ENCODE assay signal across 8 mouse cellular contexts in genomic region chr1:36683810-36684467, GRCm38 (mm10). TPM values are rescaled to one million over a fixed set of nuclear protein-coding genes. Genes with fewer than 3 reads are reported as not detected.
DNase-seq lines count a peak whose midpoint lies in the region; ATAC-seq and TF ChIP-seq lines count a peak whose summit lies in the region.

No protein-coding gene starts in this region.

- no peaks in the 10 kb centered on the region for H3K9me3 ChIP-seq in hindbrain, embryonic 10.5 days
- no peaks in the 10 kb centered on the region for H3K9me3 ChIP-seq in hindbrain, embryonic 12.5 days (replicated peaks)
- 0 out of 2 replicates have a peak, but pooled peaks cover 3% of the 10 kb centered on the region for H3K9me3 ChIP-seq in kidney, embryonic 14.5 days (ENCODE audit: control insufficient read depth, low read length)
- H3K9me3 ChIP-seq in limb, embryonic 14.5 days (ENCODE audit: control insufficient read depth, low read length) = no peaks in the 10 kb centered on the region

- H3K4me1 ChIP-seq in hindbrain, embryonic 10.5 days (replicated peaks) = peaks cover 13% of the 10 kb centered on the region; the same call in 1 of the 2 replicates
- H3K4me1 ChIP-seq in hindbrain, embryonic 12.5 days = 0 out of 2 replicates have a peak, but pooled peaks cover 3% of the 10 kb centered on the region
- no peaks in the 10 kb centered on the region for H3K4me1 ChIP-seq in heart, adult 2 months (ENCODE audit: control insufficient read depth, insufficient read depth, low read length)
- H3K4me1 ChIP-seq in kidney, embryonic 14.5 days (ENCODE audit: control insufficient read depth, insufficient read depth, low read length) = no peaks in the 10 kb centered on the region
- 0 out of 2 replicates have a peak, but pooled peaks cover 5% of the 10 kb centered on the region for H3K4me1 ChIP-seq in limb, embryonic 14.5 days (ENCODE audit: control insufficient read depth, insufficient read depth, low read length)

- WGBS in hindbrain, embryonic 10.5 days = 13% methylated on average over 13 of the region's 13 CpGs
- WGBS in hindbrain, embryonic 12.5 days = 13% methylated on average over 13 of the region's 13 CpGs
- 9% methylated on average over 13 of the region's 13 CpGs for WGBS in heart, adult 2 months
- WGBS in kidney, embryonic 14.5 days = 15% methylated on average over 13 of the region's 13 CpGs
- 6% methylated on average over 13 of the region's 13 CpGs for WGBS in limb, embryonic 14.5 days

- peak; percentile 97 for TF ChIP-seq CTCF in heart, adult 2 months (IDR thresholded peaks at IDR 0.05)

- no peak overlapping the region for H3K9ac ChIP-seq in hindbrain, embryonic 12.5 days
- H3K9ac ChIP-seq in heart, adult 2 months (ENCODE audit: low read depth, low read length) = no peak overlapping the region
- no peak overlapping the region for H3K9ac ChIP-seq in kidney, embryonic 14.5 days (ENCODE audit: low read depth, low read length)
- no peak overlapping the region for H3K9ac ChIP-seq in limb, embryonic 14.5 days (ENCODE audit: low read depth, low read length, severe bottlenecking)

- ATAC-seq in hindbrain, embryonic 12.5 days (ENCODE audit: low FRiP score) = no peak
- ATAC-seq in kidney, embryonic 14.5 days (ENCODE audit: low FRiP score, low TSS enrichment) = peak; percentile 87
- ATAC-seq in limb, embryonic 14.5 days (ENCODE audit: low FRiP score, low read depth) = peak; percentile 80
- ATAC-seq in monocyte, adult 5-6 weeks (replicated peaks; ENCODE audit: insufficient number of reproducible peaks, low FRiP score, low TSS enrichment, poor library complexity, severe bottlenecking) = peak; percentile 82

- H3K4me3 ChIP-seq in hindbrain, embryonic 10.5 days = no peak overlapping the region
- no peak overlapping the region for H3K4me3 ChIP-seq in hindbrain, embryonic 12.5 days
- no peak overlapping the region for H3K4me3 ChIP-seq in heart, adult 2 months
- no peak overlapping the region for H3K4me3 ChIP-seq in kidney, embryonic 14.5 days (ENCODE audit: low read length)
- no peak overlapping the region for H3K4me3 ChIP-seq in limb, embryonic 14.5 days (replicated peaks; ENCODE audit: low read length)

- H3K27ac ChIP-seq in hindbrain, embryonic 10.5 days = peak overlapping the region; percentile 54
- H3K27ac ChIP-seq in hindbrain, embryonic 12.5 days = no peak overlapping the region
- H3K27ac ChIP-seq in heart, adult 2 months = no peak overlapping the region
- no peak overlapping the region for H3K27ac ChIP-seq in kidney, embryonic 14.5 days (ENCODE audit: low read depth, low read length)
- H3K27ac ChIP-seq in limb, embryonic 14.5 days (replicated peaks; ENCODE audit: low read depth, low read length) = no peak overlapping the region

- H3K36me3 ChIP-seq in hindbrain, embryonic 10.5 days = no peaks in the 10 kb centered on the region
- no peaks in the 10 kb centered on the region for H3K36me3 ChIP-seq in hindbrain, embryonic 12.5 days
- no peaks in the 10 kb centered on the region for H3K36me3 ChIP-seq in heart, adult 2 months (ENCODE audit: control insufficient read depth, insufficient read depth, low read length)
- no peaks in the 10 kb centered on the region for H3K36me3 ChIP-seq in kidney, embryonic 14.5 days (ENCODE audit: control insufficient read depth, insufficient read depth, low read length)
- no peaks in the 10 kb centered on the region for H3K36me3 ChIP-seq in limb, embryonic 14.5 days (ENCODE audit: control insufficient read depth, insufficient read depth, low read length)

- intact Hi-C loops in heart, adult 2 months (cut with DNase I) = loop anchor here (1.0 to 2.0 kb wide), 2 partner anchors 49 to 137 kb away; partner anchors contain the start of gene Ankrd39

- TF ChIP-seq POLR2A in heart, adult 2 months (IDR thresholded peaks at IDR 0.05; ENCODE audit: insufficient read depth, low read depth, low read length) = no peak
- no peak for TF ChIP-seq POLR2A in limb, embryonic 14.5 days (IDR thresholded peaks at IDR 0.05; ENCODE audit: borderline replicate concordance, extremely low read depth, insufficient read depth, insufficient read length)

- peak; percentile 74 for DNase-seq in hindbrain, embryonic 10.5 days (ENCODE audit: low spot score)
- DNase-seq in embryo, embryonic 9.5 days (ENCODE audit: extremely low spot score) = peak; percentile 62
- peak; percentile 79 to 83 for DNase-seq in heart, adult 2 months
- peak; percentile 93 for DNase-seq in limb, embryonic 14.5 days (ENCODE audit: low spot score)
- peak; percentile 35 to 51 for DNase-seq in spleen, postnatal 14 days (ENCODE audit: low spot score in 2 of 2)

- H3K27me3 ChIP-seq in hindbrain, embryonic 10.5 days (ENCODE audit: insufficient read depth, poor library complexity, severe bottlenecking) = no peaks in the 10 kb centered on the region
- H3K27me3 ChIP-seq in hindbrain, embryonic 12.5 days = no peaks in the 10 kb centered on the region; the same call in 1 of the 2 replicates
- H3K27me3 ChIP-seq in heart, adult 2 months (ENCODE audit: control insufficient read depth, insufficient read depth, low read length) = no peaks in the 10 kb centered on the region
- no peaks in the 10 kb centered on the region for H3K27me3 ChIP-seq in kidney, embryonic 14.5 days (ENCODE audit: control insufficient read depth, insufficient read depth, low read length)
- no peaks in the 10 kb centered on the region for H3K27me3 ChIP-seq in limb, embryonic 14.5 days (ENCODE audit: control insufficient read depth, insufficient read depth, low read length)

- no peaks in the 10 kb centered on the region for H3K79me2 ChIP-seq in heart, adult 2 months (replicated peaks; ENCODE audit: control insufficient read depth, insufficient read depth, low read length)

- H3K4me2 ChIP-seq in hindbrain, embryonic 12.5 days (replicated peaks) = no peak overlapping the region
- H3K4me2 ChIP-seq in kidney, embryonic 14.5 days (replicated peaks; ENCODE audit: low read depth, low read length) = no peak overlapping the region
- H3K4me2 ChIP-seq in limb, embryonic 14.5 days (replicated peaks; ENCODE audit: low read depth, low read length, severe bottlenecking) = no peak overlapping the region

- TF ChIP-seq EP300 in heart, adult 2 months (IDR thresholded peaks at IDR 0.05; ENCODE audit: insufficient read depth, low read depth, low read length) = peak; percentile 63; the same call in 1 of the 2 replicates

RNA-seq across cellular contexts. Expression of gene Fam178b, which starts 1.0 kb away (rescaled TPM):
- 0.42 and 0.46 TPM in 2 replicates for polyA plus RNA-seq in hindbrain, embryonic 10.5 days (2016; fragmentation: Nextera tagmentation; extraction: Ambion mirVana)
- 0.67 TPM in 1 of 2 replicates, not detected in the other for polyA plus RNA-seq in hindbrain, embryonic 12.5 days (2016; fragmentation: Nextera tagmentation; extraction: Ambion mirVana)
- under 1 TPM in 1 of 2 experiments, not detected in 1; 0.39 TPM for total RNA-seq in heart, adult 2 months (2021)
- 0.80 and 1.5 TPM in 2 replicates for polyA plus RNA-seq in heart, adult 2 months (2012; rRNA removed)
- polyA plus RNA-seq in kidney, embryonic 14.5 days (2014; fragmentation: Nextera tagmentation; extraction: Ambion mirVana) = 1.2 and 1.3 TPM in 2 replicates
- polyA plus RNA-seq in limb, embryonic 14.5 days (2012; rRNA removed) = 0.67 and 1.1 TPM in 2 replicates
- polyA plus RNA-seq in limb, embryonic 14.5 days (2014; fragmentation: Nextera tagmentation; extraction: Ambion mirVana) = 1.1 and 1.5 TPM in 2 replicates
- total RNA-seq in monocyte, adult 5-6 weeks (2017) = not detected in 3 replicates

RNA-seq across cellular contexts. Expression of gene Cox5b, which starts 7.3 kb away (rescaled TPM):
- 566 and 596 TPM in 2 replicates for polyA plus RNA-seq in hindbrain, embryonic 10.5 days (2016; fragmentation: Nextera tagmentation; extraction: Ambion mirVana)
- 430 and 502 TPM in 2 replicates for polyA plus RNA-seq in hindbrain, embryonic 12.5 days (2016; fragmentation: Nextera tagmentation; extraction: Ambion mirVana)
- total RNA-seq in heart, adult 2 months (2021) = 1,000 to 10,000 TPM; 2,054 to 2,380 TPM
- polyA plus RNA-seq in heart, adult 2 months (2012; rRNA removed) = 1,765 and 1,963 TPM in 2 replicates
- polyA plus RNA-seq in kidney, embryonic 14.5 days (2014; fragmentation: Nextera tagmentation; extraction: Ambion mirVana) = 659 and 772 TPM in 2 replicates
- 291 and 342 TPM in 2 replicates for polyA plus RNA-seq in limb, embryonic 14.5 days (2012; rRNA removed)
- 544 and 588 TPM in 2 replicates for polyA plus RNA-seq in limb, embryonic 14.5 days (2014; fragmentation: Nextera tagmentation; extraction: Ambion mirVana)
- total RNA-seq in monocyte, adult 5-6 weeks (2017) = 276 to 385 TPM (median 284 TPM) in 3 replicates

RNA-seq across cellular contexts. Expression of gene 4933424G06Rik, which starts 26.0 kb away (rescaled TPM):
- 0.15 and 0.22 TPM in 2 replicates for polyA plus RNA-seq in hindbrain, embryonic 10.5 days (2016; fragmentation: Nextera tagmentation; extraction: Ambion mirVana)
- not detected in 2 replicates for polyA plus RNA-seq in hindbrain, embryonic 12.5 days (2016; fragmentation: Nextera tagmentation; extraction: Ambion mirVana)
- total RNA-seq in heart, adult 2 months (2021) = not detected
- not detected in 2 replicates for polyA plus RNA-seq in heart, adult 2 months (2012; rRNA removed)
- 0.34 TPM in 1 of 2 replicates, not detected in the other for polyA plus RNA-seq in kidney, embryonic 14.5 days (2014; fragmentation: Nextera tagmentation; extraction: Ambion mirVana)
- 0.10 TPM in 1 of 2 replicates, not detected in the other for polyA plus RNA-seq in limb, embryonic 14.5 days (2012; rRNA removed)
- polyA plus RNA-seq in limb, embryonic 14.5 days (2014; fragmentation: Nextera tagmentation; extraction: Ambion mirVana) = not detected in 2 replicates
- total RNA-seq in monocyte, adult 5-6 weeks (2017) = not detected in 3 replicates

RNA-seq across cellular contexts. Expression of gene Actr1b, which starts 30.3 kb away (rescaled TPM):
- 135 and 147 TPM in 2 replicates for polyA plus RNA-seq in hindbrain, embryonic 10.5 days (2016; fragmentation: Nextera tagmentation; extraction: Ambion mirVana)
- 98.8 and 104 TPM in 2 replicates for polyA plus RNA-seq in hindbrain, embryonic 12.5 days (2016; fragmentation: Nextera tagmentation; extraction: Ambion mirVana)
- 10 to 100 TPM; 89.8 to 98.1 TPM for total RNA-seq in heart, adult 2 months (2021)
- polyA plus RNA-seq in heart, adult 2 months (2012; rRNA removed) = 94.8 and 122 TPM in 2 replicates
- 59.9 and 93.0 TPM in 2 replicates for polyA plus RNA-seq in kidney, embryonic 14.5 days (2014; fragmentation: Nextera tagmentation; extraction: Ambion mirVana)
- polyA plus RNA-seq in limb, embryonic 14.5 days (2012; rRNA removed) = 162 and 189 TPM in 2 replicates
- polyA plus RNA-seq in limb, embryonic 14.5 days (2014; fragmentation: Nextera tagmentation; extraction: Ambion mirVana) = 85.7 and 93.1 TPM in 2 replicates
- total RNA-seq in monocyte, adult 5-6 weeks (2017) = 43.6 to 76.4 TPM (median 61.1 TPM) in 3 replicates

Comparison
In these comparisons a context has a peak if more than half of its experiments do, and no peak if none do; other contexts are left out.
1. DNase-seq: peak in every context shown above with its lines; median percentile 93 in limb, embryonic 14.5 days; 81 in heart, adult 2 months; 74 in hindbrain, embryonic 10.5 days; 62 in embryo, embryonic 9.5 days; 43 in spleen, postnatal 14 days.